ENCODE assay signal across 1 mouse cellular context in the genomic region with DNA sequence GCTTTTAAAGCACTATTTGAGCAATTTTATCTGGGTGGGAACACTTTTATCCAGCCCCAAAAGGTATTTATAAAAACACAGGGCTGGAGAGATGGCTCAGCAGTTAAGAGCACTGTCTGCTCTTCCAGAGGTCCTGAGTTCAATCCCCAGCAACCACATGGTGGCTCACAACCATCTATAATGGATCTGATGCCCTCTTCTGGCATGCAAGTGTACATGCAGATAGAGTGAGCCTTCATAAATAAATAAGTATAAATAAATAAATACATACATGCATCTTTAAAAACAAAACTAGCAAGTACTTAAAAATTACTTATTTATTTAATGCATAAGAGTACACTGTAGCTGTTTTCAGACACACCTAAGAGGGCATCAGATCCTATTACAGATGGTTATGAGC.
TF ChIP-seq lines count a peak whose summit lies in the region.

No protein-coding gene starts in this region.

TF ChIP-seq in MEL, 35 proteins besides CTCF, POLR2A, EP300 and RAD21:
- TF ChIP-seq MYC (IDR thresholded peaks at IDR 0.05; ENCODE audit: low read depth, low read length) (0 out of 2 replicates have a peak, but pooled peaks have one; percentile 50), SMC3 (IDR thresholded peaks at IDR 0.05; ENCODE audit: low read depth, low read length) (peak; percentile 48)
